Mouse (Mus musculus) cortical plate, adult 2 months (tissue): ENCODE measurements around the gene Kcnj10.

Source experiments
- CTCF ChIP-seq: fragments of 200-500 bp; IDR thresholded peaks from 2 replicates; pipeline ENCODE4 v1.5.1; 2011; ENCODE audit warnings: mild to moderate bottlenecking, control low read depth, low read length; ENCODE audit not compliant: insufficient read depth; ENCODE audit errors: extremely low read depth
- POLR2A ChIP-seq: fragments of 200-500 bp; IDR thresholded peaks from 2 replicates; pipeline ENCODE4 v1.6.1; 2011; ENCODE audit warnings: mild to moderate bottlenecking, low read length, control low read depth; ENCODE audit not compliant: insufficient read depth; ENCODE audit errors: extremely low read depth

DNA sequence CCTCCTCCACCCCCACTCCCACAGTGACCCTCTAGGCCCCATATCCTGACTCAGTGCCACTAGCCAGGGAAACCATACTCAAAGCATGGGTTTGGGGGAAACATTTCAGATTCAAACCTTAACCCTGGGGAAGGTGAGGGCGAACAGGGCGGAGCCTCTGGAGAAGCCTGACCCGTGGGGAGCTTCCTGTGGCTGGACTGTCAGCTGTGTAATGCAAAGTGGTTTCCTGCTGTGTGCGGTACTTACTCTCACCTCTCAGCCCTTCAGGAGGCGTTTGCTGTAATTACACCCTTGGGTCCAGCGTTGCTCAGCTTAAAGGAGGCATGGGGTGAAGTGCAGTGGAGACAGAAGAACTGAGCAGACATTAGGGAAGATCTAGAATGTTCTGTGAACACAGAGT lies 77.2 kb downstream of the Kcnj10 start:
- TF ChIP-seq CTCF (no peak), POLR2A (no peak)
